Mouse (Mus musculus) fibroblast of lung, adult 2 months (primary cell): Measurements from ENCODE around the gene Gm4792.

Experiments
- DNase-seq: peaks from one replicate; pipeline ENCODE4 v3.0.0-alpha.2; 2011; ENCODE audit warnings: low read depth

Gm4792 gene

GRCm38 (mm10) chr10:94299301-94299700, 798 bp upstream of the Gm4792 start:
- DNase-seq: no peak

- DNase-seq: no peak
Measured at GRCm38 (mm10) chr10:94295923-94296605, 2.4 kb downstream of the Gm4792 start.

- no peak for DNase-seq
Measured at GRCm38 (mm10) chr10:94294933-94295750, 3.4 kb downstream of the Gm4792 start.

- no peak for DNase-seq
Measured at GRCm38 (mm10) chr10:94294437-94294836, 4.1 kb downstream of the Gm4792 start.

DNA sequence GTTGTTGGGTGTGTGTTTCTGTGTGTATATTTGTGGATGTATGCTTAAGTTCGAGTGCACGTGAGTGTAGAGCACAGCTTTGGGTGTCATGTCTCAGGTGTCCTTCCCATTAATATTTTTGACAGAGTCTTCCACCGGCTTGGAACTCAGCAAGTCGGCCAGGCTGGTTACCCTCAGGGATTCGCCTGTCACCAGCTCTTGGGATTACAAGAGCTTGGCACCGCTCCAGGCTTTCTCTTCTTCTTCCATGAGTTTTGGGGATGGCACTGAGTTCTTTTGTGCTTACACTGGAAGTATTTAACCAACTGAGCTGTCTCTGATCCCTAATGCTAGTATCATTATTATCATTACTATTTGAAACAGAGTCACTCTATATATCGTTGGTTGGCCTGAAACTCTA, 15.7 kb downstream of the Gm4792 start:
- no peak for DNase-seq

DNA sequence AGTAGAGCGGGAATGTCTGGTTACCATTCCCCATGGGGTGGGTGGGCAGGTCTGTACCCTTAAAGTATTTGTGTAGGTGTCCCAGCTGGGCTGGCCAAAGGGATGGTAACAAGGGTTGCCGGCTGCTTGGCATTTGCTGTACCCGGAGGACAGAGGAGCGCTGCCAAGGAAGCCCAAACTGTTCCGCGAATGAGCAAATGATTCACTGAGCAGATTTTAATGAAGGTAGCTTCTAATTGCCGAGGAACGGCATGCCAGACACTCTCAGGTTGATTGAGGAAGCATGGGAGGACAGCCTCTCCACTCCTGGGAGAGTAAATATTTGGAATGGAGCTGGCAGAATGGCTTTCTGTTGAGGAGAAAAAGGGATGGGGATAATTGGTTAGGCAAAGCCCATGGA, 16.3 kb downstream of the Gm4792 start:
- no peak for DNase-seq

DNA sequence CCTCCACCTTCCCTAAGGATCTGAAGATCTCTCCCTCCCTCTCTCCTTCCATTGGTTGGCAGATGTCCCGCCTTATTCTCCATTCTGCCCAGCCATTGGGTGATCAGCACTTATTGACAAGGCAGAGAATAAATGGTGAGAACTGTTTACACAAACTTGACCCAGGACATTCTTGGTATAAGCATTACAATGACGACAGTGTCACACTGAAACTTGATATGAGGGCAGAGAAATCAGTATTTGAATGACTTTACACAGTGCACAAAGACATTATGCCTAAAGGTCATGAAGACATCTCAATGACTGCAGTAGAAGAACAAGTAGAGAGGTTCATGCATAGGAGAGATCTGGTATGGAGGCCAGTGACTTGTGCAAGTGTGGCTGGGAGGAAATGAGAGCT, 22.0 kb downstream of the Gm4792 start:
- no peak for DNase-seq

DNA sequence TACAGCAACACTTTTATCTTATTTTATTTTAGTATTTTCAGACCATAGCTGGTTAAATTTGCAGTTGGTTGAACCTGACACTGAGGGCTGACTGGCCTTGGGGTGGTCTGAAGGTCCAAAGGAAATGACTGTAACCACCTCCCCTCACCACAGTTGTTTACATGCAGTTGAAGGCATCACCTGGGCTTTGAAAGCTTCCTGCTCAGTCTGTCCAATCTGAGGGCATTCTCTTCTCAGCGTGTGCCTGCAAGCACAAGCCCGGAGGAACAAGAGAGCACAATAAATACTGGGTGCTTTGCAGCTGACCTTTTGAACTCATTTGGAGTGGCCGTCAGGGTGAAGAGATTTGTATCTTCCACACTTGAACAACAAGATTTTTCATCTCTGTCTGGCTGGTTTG, 23.2 kb downstream of the Gm4792 start:
- DNase-seq: no peak

DNA sequence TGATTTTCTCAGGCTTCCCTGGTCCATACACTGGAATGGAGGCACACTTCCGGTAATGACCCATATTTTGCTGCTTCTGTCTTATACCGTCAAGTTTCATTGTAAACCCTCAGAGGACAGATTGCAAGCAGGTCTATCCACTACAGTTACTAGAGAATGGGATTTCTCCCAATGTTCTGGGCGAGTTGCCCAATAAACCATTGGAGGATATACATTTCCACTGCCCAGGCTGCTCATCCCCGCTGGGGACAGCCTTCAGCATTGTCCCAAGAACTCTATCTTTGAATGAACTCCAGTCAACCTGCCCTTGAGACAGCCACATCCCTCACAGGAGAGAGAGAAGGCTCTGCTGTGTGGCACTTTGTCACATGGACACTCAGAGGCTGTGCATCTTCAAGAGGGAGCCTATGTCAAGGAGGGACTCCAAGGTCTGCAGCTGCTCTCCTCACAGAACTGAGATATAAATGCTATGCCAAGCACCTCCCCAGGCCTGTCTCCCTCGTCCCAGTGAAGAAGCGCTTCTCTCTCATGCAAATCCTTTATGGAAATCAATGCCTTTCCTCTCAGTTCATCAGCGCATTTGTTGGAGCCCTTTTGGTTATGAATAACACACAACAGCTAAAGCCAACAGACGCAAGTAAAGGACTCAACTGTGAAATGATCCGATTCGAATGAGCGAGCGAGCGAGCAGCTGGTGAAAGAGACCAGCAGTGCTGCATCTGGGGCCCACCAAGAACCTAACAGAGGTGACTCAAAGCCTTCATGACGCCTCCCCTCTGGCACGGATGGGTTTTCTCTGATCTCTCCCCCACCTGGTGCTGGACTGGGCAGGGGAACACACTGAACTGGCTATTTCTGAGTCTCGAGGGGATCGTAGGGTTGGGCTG, 32.6 kb downstream of the Gm4792 start:
- DNase-seq: no peak

GRCm38 (mm10) chr10:94263211-94263610, 35.3 kb downstream of the Gm4792 start:
- DNase-seq: no peak

DNA sequence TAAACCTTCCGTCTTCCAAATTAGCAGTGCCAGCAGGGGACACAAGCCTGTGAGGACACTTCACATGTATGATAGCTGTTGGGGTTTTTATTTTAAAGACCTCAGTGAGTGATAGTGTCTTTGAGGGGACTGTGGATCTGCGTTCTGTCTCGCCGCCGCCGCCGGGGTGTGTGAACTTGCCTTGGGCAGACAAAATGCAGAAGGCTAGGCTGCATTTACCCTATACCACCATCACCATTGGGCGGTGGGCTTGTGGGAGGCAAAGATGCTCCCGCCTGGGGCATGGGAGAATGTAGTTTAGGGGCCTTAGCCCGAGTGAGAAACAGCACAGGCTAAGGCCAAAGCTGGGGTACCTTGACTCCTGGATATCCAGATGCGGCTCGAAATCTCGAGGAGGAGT, 35.9 kb downstream of the Gm4792 start:
- DNase-seq: no peak

DNA sequence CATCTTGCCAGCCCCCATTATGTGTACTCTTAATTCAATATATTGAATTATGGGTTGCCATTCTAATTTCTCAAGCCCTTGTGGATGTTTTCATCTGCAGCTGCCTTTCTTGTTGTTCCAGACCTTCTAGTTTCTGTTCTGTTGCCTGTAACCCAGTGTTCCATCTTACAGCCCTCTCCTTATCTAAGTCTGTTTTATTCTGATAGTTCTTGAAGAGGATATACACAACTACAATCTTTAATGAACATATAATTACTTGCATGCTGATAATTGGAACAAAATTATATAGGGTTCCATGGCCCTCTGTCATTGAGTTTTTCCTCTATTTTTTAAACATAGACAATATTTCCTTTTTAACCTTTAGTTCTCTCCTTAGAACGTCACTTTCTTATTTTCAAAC, 38.0 kb downstream of the Gm4792 start:
- DNase-seq: no peak

- DNase-seq: no peak
Measured at GRCm38 (mm10) chr10:94256518-94256917, 42.0 kb downstream of the Gm4792 start.

GRCm38 (mm10) chr10:94255744-94256143, 42.8 kb downstream of the Gm4792 start:
- no peak for DNase-seq

DNA sequence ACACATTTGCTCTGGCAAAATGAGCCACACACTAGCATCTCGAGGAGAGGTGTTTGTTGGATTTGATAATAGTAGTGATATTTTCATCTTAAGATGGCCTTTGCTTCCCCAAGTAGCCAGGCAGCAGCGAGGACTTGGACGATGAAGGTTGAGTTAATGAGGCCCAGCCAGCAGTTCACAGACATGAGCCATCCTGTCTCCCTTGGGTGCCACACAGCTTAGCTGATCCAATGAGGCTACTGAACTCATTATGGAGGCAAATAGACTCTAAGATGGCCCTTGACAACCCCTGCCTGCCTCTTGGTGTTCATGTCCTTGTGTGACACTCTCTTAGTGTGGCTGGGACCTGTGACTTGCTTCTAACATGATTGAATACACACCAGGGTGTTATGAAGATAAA, 43.7 kb downstream of the Gm4792 start:
- no peak for DNase-seq

GRCm38 (mm10) chr10:94253260-94253807, 45.2 kb downstream of the Gm4792 start:
- no peak for DNase-seq

GRCm38 (mm10) chr10:94249575-94250456, 48.7 kb downstream of the Gm4792 start:
- DNase-seq: no peak

DNA sequence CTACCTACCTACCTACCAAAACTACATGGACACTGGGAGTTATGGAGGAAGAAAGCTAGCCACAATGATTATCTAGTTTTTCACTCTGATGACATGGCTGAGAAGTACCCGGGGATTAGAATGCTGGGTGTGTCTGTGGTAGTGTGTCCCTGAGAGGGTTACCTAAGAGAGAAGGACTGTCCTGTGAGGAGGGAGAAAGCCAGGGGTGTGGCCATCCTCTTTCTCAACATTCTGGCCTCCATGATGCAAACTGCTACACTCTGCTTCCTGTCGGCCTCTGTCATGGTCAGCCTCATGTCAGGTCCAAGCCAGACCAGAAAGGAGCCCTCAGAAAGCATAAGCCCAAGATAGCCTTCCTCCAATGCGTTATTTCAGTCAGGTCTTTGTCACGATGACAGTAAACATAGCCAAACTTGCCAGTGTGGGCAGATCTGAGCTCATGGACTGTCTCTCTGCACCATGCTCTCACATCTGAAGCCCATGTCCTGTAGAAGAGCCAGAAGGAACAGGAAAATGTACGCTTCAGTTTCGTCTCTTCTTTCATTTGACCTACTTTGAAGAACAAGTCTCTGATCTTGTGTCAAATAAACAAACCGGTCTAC, 50.7 kb downstream of the Gm4792 start:
- no peak for DNase-seq
